8 mouse cellular contexts compared by ENCODE assay signal in the genomic region with DNA sequence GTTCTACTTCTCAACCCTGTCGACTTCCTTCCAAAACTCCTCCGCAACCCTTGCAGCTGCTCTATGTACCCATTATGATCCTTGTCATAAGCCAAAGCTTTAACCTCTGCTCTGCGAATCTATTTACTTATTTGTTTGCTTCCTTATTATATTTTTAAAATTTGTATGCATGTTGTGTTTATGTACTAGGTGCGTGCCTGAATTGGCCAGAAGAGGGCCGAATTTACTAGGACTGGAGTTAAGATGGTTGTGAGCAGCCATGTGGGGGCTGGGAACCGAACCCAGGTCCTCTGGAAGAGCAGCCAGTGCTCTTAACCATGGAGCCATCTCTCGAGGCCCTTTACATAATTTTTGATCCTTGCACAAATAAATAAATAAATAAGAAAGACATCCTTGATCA. TPM values are rescaled to one million over a fixed set of nuclear protein-coding genes. Genes with fewer than 3 reads are reported as not detected.
DNase-seq lines count a peak whose midpoint lies in the region; ATAC-seq lines count a peak whose summit lies in the region.

No protein-coding gene starts in this region.

- peak overlapping the region; percentile 73 for H3K4me3 ChIP-seq in forebrain, embryonic 11.5 days (ENCODE audit: low read depth, low read length)
- H3K4me3 ChIP-seq in liver, embryonic 13.5 days (replicated peaks): peak overlapping the region; percentile 86

- peak; percentile 53 for DNase-seq in cerebellum, adult 9-10 months
- no peak for DNase-seq in cerebellum, postnatal 36 days
- peak; percentile 29 for DNase-seq in 3T3-L1 (ENCODE audit: low read depth, low spot score)
- DNase-seq in forebrain, embryonic 11.5 days (ENCODE audit: low spot score): no peak
- no peak for DNase-seq in liver, embryonic 13.5 days
- DNase-seq in frontal cortex, postnatal 10 days (ENCODE audit: low spot score in 2 of 2): no peak
- DNase-seq in Muller cell, postnatal 12 days (ENCODE audit: inconsistent ontology term): no peak
- DNase-seq in kidney, postnatal 14 days: no peak

- peak overlapping the region; percentile 67; the same call in 1 of the 2 replicates for H3K27ac ChIP-seq in forebrain, embryonic 11.5 days (ENCODE audit: low read depth, low read length)
- H3K27ac ChIP-seq in liver, embryonic 13.5 days: peak overlapping the region; percentile 84

- H3K4me2 ChIP-seq in forebrain, embryonic 11.5 days (ENCODE audit: low read depth, low read length, severe bottlenecking): peak overlapping the region; percentile 53
- H3K4me2 ChIP-seq in liver, embryonic 13.5 days: peak overlapping the region; percentile 85

- H3K9ac ChIP-seq in forebrain, embryonic 11.5 days (ENCODE audit: low read length): peak overlapping the region; percentile 76
- H3K9ac ChIP-seq in liver, embryonic 13.5 days: peak overlapping the region; percentile 89

- WGBS in forebrain, embryonic 11.5 days: 44% methylated on average over 7 of the region's 7 CpGs
- WGBS in liver, embryonic 13.5 days (ENCODE audit: insufficient replicate concordance): 34% methylated on average over 7 of the region's 7 CpGs

- H3K27me3 ChIP-seq in forebrain, embryonic 11.5 days (ENCODE audit: control insufficient read depth, insufficient read depth, low read length): no peaks in the 10 kb centered on the region
- H3K27me3 ChIP-seq in liver, embryonic 13.5 days: no peaks in the 10 kb centered on the region

- no peaks in the 10 kb centered on the region for H3K4me1 ChIP-seq in forebrain, embryonic 11.5 days (replicated peaks; ENCODE audit: control insufficient read depth, insufficient read depth, low read length)
- peaks cover 36% of the 10 kb centered on the region for H3K4me1 ChIP-seq in liver, embryonic 13.5 days (replicated peaks)

- H3K9me3 ChIP-seq in forebrain, embryonic 11.5 days (ENCODE audit: control insufficient read depth, low read length): no peaks in the 10 kb centered on the region
- no peaks in the 10 kb centered on the region for H3K9me3 ChIP-seq in liver, embryonic 13.5 days (replicated peaks)

- H3K36me3 ChIP-seq in forebrain, embryonic 11.5 days (ENCODE audit: control insufficient read depth, insufficient read depth, low read length): no peaks in the 10 kb centered on the region
- no peaks in the 10 kb centered on the region for H3K36me3 ChIP-seq in liver, embryonic 13.5 days

- ATAC-seq in forebrain, embryonic 11.5 days (replicated peaks; ENCODE audit: low FRiP score): no peak
- ATAC-seq in liver, embryonic 13.5 days (ENCODE audit: low read depth): no peak

RNA-seq across cellular contexts. Expression of gene Stat2, which starts 0.5 kb away (rescaled TPM):
- polyA plus RNA-seq in forebrain, embryonic 11.5 days (2014; fragmentation: Nextera tagmentation; extraction: Ambion mirVana): 16.1 and 16.4 TPM in 2 replicates
- polyA plus RNA-seq in liver, embryonic 13.5 days (2015; fragmentation: Nextera tagmentation; extraction: Ambion mirVana): 5.7 and 6.3 TPM in 2 replicates

RNA-seq across cellular contexts. Expression of gene Apof, which starts 2.4 kb away (rescaled TPM):
- not detected in 2 replicates for polyA plus RNA-seq in forebrain, embryonic 11.5 days (2014; fragmentation: Nextera tagmentation; extraction: Ambion mirVana)
- 46.0 and 46.6 TPM in 2 replicates for polyA plus RNA-seq in liver, embryonic 13.5 days (2015; fragmentation: Nextera tagmentation; extraction: Ambion mirVana)

RNA-seq across cellular contexts. Expression of gene Apon, which starts 17.0 kb away (rescaled TPM):
- 0.77 and 0.89 TPM in 2 replicates for polyA plus RNA-seq in forebrain, embryonic 11.5 days (2014; fragmentation: Nextera tagmentation; extraction: Ambion mirVana)
- 0.31 and 0.49 TPM in 2 replicates for polyA plus RNA-seq in liver, embryonic 13.5 days (2015; fragmentation: Nextera tagmentation; extraction: Ambion mirVana)

RNA-seq across cellular contexts. Expression of gene Il23a, which starts 27.7 kb away (rescaled TPM):
- not detected in 2 replicates for polyA plus RNA-seq in forebrain, embryonic 11.5 days (2014; fragmentation: Nextera tagmentation; extraction: Ambion mirVana)
- 0.10 TPM in 1 of 2 replicates, not detected in the other for polyA plus RNA-seq in liver, embryonic 13.5 days (2015; fragmentation: Nextera tagmentation; extraction: Ambion mirVana)

RNA-seq across cellular contexts. Expression of gene Pan2, which starts 32.3 kb away (rescaled TPM):
- 45.2 and 46.1 TPM in 2 replicates for polyA plus RNA-seq in forebrain, embryonic 11.5 days (2014; fragmentation: Nextera tagmentation; extraction: Ambion mirVana)
- 11.8 and 14.4 TPM in 2 replicates for polyA plus RNA-seq in liver, embryonic 13.5 days (2015; fragmentation: Nextera tagmentation; extraction: Ambion mirVana)

Comparison
In these comparisons a context has a peak if more than half of its experiments do, and no peak if none do; other contexts are left out.
1. DNase-seq: peak in cerebellum, adult 9-10 months (single experiment) and 3T3-L1 (single experiment); none in cerebellum, postnatal 36 days (0 of 2), forebrain, embryonic 11.5 days (single experiment), liver, embryonic 13.5 days (single experiment), frontal cortex, postnatal 10 days (0 of 2), Muller cell, postnatal 12 days (single experiment) and kidney, postnatal 14 days (single experiment).
2. RNA of gene Apof, which starts 2.4 kb away (polyA plus RNA-seq): 46.0 to 46.6 TPM in liver, embryonic 13.5 days; not detected in forebrain, embryonic 11.5 days; every median in the first group is over 10 times any median in the second.